Mouse (Mus musculus): ENCODE measurements around the gene Dhx37. TPM values are rescaled to one million over a fixed set of nuclear protein-coding genes. Genes with fewer than 3 reads are reported as not detected.
"Not testable (repeated sequence)": the region's sequence is repeated elsewhere in the genome, so short reads cannot be mapped to it uniquely, and the experiment has no call there.

The Dhx37 gene
- total RNA-seq, 2 experiments from 2014 or later: 12.2 to 14.5 TPM

GRCm38 (mm10) chr5:125413763-125414162, 20.2 kb downstream of the Dhx37 start:
- intact Hi-C loops (cut with DNase I): no loop called here
- DNase-seq (ENCODE audit: extremely low spot score in 1 of 2, low spot score in 2 of 2): no peak

- intact Hi-C loops (cut with DNase I); DNase-seq (ENCODE audit: extremely low spot score in 1 of 2, low spot score in 2 of 2): not testable (repeated sequence)
Measured at GRCm38 (mm10) chr5:125412536-125412935, 21.4 kb downstream of the Dhx37 start.

- DNase-seq (ENCODE audit: extremely low spot score in 1 of 2, low spot score in 2 of 2): peak; percentile 58 to 77
- intact Hi-C loops (cut with DNase I): no loop called here
Measured at GRCm38 (mm10) chr5:125411972-125412530, 21.9 kb downstream of the Dhx37 start.

GRCm38 (mm10) chr5:125409348-125410090, 24.4 kb downstream of the Dhx37 start:
- intact Hi-C loops (cut with DNase I): no loop called here
- peak in 1 of 2 experiments; percentile 47 for DNase-seq (ENCODE audit: extremely low spot score in 1 of 2, low spot score in 2 of 2)

- intact Hi-C loops (cut with DNase I): no loop called here
- peak; percentile 84 to 85 for DNase-seq (ENCODE audit: extremely low spot score in 1 of 2, low spot score in 2 of 2)
Measured at GRCm38 (mm10) chr5:125408842-125409241, 25.1 kb downstream of the Dhx37 start.

GRCm38 (mm10) chr5:125407910-125408575, 25.9 kb downstream of the Dhx37 start:
- intact Hi-C loops (cut with DNase I): no loop called here
- no peak for DNase-seq (ENCODE audit: extremely low spot score in 1 of 2, low spot score in 2 of 2)

GRCm38 (mm10) chr5:125407020-125407830, 26.7 kb downstream of the Dhx37 start:
- intact Hi-C loops (cut with DNase I): no loop called here
- DNase-seq (ENCODE audit: extremely low spot score in 1 of 2, low spot score in 2 of 2): no peak

GRCm38 (mm10) chr5:125406322-125407016, 27.5 kb downstream of the Dhx37 start:
- DNase-seq (ENCODE audit: extremely low spot score in 1 of 2, low spot score in 2 of 2): peak; percentile 50 to 65
- intact Hi-C loops (cut with DNase I): no loop called here

- peak; percentile 80 to 85 for DNase-seq (ENCODE audit: extremely low spot score in 1 of 2, low spot score in 2 of 2)
- intact Hi-C loops (cut with DNase I): no loop called here
Measured at GRCm38 (mm10) chr5:125405546-125406248, 28.2 kb downstream of the Dhx37 start.

- intact Hi-C loops (cut with DNase I): no loop called here
Measured at GRCm38 (mm10) chr5:125404903-125405545, 28.9 kb downstream of the Dhx37 start.

GRCm38 (mm10) chr5:125404536-125404902, 29.4 kb downstream of the Dhx37 start:
- no peak for DNase-seq (ENCODE audit: extremely low spot score in 1 of 2, low spot score in 2 of 2)
- intact Hi-C loops (cut with DNase I): no loop called here

More at GRCm38 (mm10) chr5:125404903-125405545, 28.9 kb downstream of the Dhx37 start:
- DNase-seq (ENCODE audit: extremely low spot score in 1 of 2, low spot score in 2 of 2): peak; percentile 58 to 67

- intact Hi-C loops (cut with DNase I): no loop called here
- peak; percentile 64 to 71 for DNase-seq (ENCODE audit: extremely low spot score in 1 of 2, low spot score in 2 of 2)
Measured at GRCm38 (mm10) chr5:125403481-125404465, 30.1 kb downstream of the Dhx37 start.

- intact Hi-C loops (cut with DNase I): no loop called here
- DNase-seq (ENCODE audit: extremely low spot score in 1 of 2, low spot score in 2 of 2): no peak
Measured at GRCm38 (mm10) chr5:125402991-125403390, 30.9 kb downstream of the Dhx37 start.

- no peak for DNase-seq (ENCODE audit: extremely low spot score in 1 of 2, low spot score in 2 of 2)
- intact Hi-C loops (cut with DNase I): no loop called here
Measured at GRCm38 (mm10) chr5:125402476-125402875, 31.4 kb downstream of the Dhx37 start.

- DNase-seq (ENCODE audit: extremely low spot score in 1 of 2, low spot score in 2 of 2): no peak
- intact Hi-C loops (cut with DNase I): no loop called here
Measured at GRCm38 (mm10) chr5:125400903-125401302, 33.0 kb downstream of the Dhx37 start.

- intact Hi-C loops (cut with DNase I): no loop called here
- DNase-seq (ENCODE audit: extremely low spot score in 1 of 2, low spot score in 2 of 2): no peak
Measured at GRCm38 (mm10) chr5:125395008-125395407, 38.9 kb downstream of the Dhx37 start.
